Mouse (Mus musculus) embryonic fibroblast, embryonic 13.5 days (primary cell): ENCODE measurements at regions not wholly inside any gene's neighbourhood (a gene's known extent, or its start where the extent isn't known, plus 50 kb on each side); places are given as distances from the start of the nearest gene placed in this dataset.

Source experiments
- H3K27ac ChIP-seq: 2 replicates; pipeline ENCODE4 v1.5.1; 2012; ENCODE audit warnings: low read length, control low read depth, inconsistent platforms; ENCODE audit not compliant: insufficient read depth
- H3K4me1 ChIP-seq: 2 replicates; pipeline ENCODE4 v1.6.1; 2011; ENCODE audit warnings: low read length; ENCODE audit not compliant: control insufficient read depth, insufficient read depth
- H3K4me3 ChIP-seq: 2 replicates; pipeline ENCODE4 v1.5.1; 2011; ENCODE audit warnings: mild to moderate bottlenecking, control low read depth, low read length; ENCODE audit not compliant: insufficient read depth
- CTCF ChIP-seq: IDR thresholded peaks from 2 replicates; pipeline ENCODE4 v1.5.1; 2011; ENCODE audit warnings: mild to moderate bottlenecking, control low read depth, low read length, moderate library complexity, borderline replicate concordance; ENCODE audit not compliant: insufficient read depth
- POLR2A ChIP-seq: IDR thresholded peaks from 2 replicates; pipeline ENCODE4 v1.6.1; 2011; ENCODE audit warnings: low read depth, mild to moderate bottlenecking, control low read depth, low read length, moderate library complexity

- no peak for TF ChIP-seq CTCF
- no peak for TF ChIP-seq POLR2A
- Histone ChIP-seq H3K4me1 (no peaks in the 10 kb centered on the region), H3K4me3 (no peak overlapping the region), H3K27ac (no peak overlapping the region)
Observed at GRCm38 (mm10) chr5:112098469-112099085, 153.7 kb downstream of the Cryba4 start.

- Histone ChIP-seq H3K4me3 (no peak overlapping the region), H3K4me1 (no peaks in the 10 kb centered on the region), H3K27ac (no peak overlapping the region)
- TF ChIP-seq CTCF (no peak), POLR2A (no peak)
Observed at GRCm38 (mm10) chr5:112101739-112102590, 150.4 kb downstream of the Cryba4 start.

GRCm38 (mm10) chr5:112110306-112110969 lies 141.9 kb downstream of the Cryba4 start:
- Histone ChIP-seq H3K27ac (no peak overlapping the region), H3K4me3 (no peak overlapping the region), H3K4me1 (no peaks in the 10 kb centered on the region)
- no peak for TF ChIP-seq POLR2A
- TF ChIP-seq CTCF = no peak

- TF ChIP-seq CTCF (no peak), POLR2A (no peak)
- H3K27ac ChIP-seq = no peak overlapping the region
- no peak overlapping the region for H3K4me3 ChIP-seq
- H3K4me1 ChIP-seq = no peaks in the 10 kb centered on the region
Observed at GRCm38 (mm10) chr5:112120766-112121165, 131.6 kb downstream of the Cryba4 start.

GRCm38 (mm10) chr5:112121554-112121953 lies 130.8 kb downstream of the Cryba4 start:
- TF ChIP-seq POLR2A (no peak), CTCF (no peak)
- Histone ChIP-seq H3K4me3 (no peak overlapping the region), H3K27ac (no peak overlapping the region), H3K4me1 (no peaks in the 10 kb centered on the region)

GRCm38 (mm10) chr5:112122581-112122980 lies 129.7 kb downstream of the Cryba4 start:
- H3K4me1 ChIP-seq = no peaks in the 10 kb centered on the region
- H3K4me3 ChIP-seq = no peak overlapping the region
- no peak overlapping the region for H3K27ac ChIP-seq
- no peak for TF ChIP-seq POLR2A
- TF ChIP-seq CTCF = no peak

- no peak overlapping the region for H3K27ac ChIP-seq
- no peak overlapping the region for H3K4me3 ChIP-seq
- H3K4me1 ChIP-seq = no peaks in the 10 kb centered on the region
- TF ChIP-seq CTCF = no peak
- TF ChIP-seq POLR2A = no peak
Observed at GRCm38 (mm10) chr5:112127171-112127570, 125.1 kb downstream of the Cryba4 start.

GRCm38 (mm10) chr5:112132746-112133145 lies 119.6 kb downstream of the Cryba4 start:
- H3K4me1 ChIP-seq = no peaks in the 10 kb centered on the region
- no peak overlapping the region for H3K4me3 ChIP-seq
- no peak overlapping the region for H3K27ac ChIP-seq
- TF ChIP-seq POLR2A (no peak), CTCF (no peak)

- no peak for TF ChIP-seq CTCF
- TF ChIP-seq POLR2A = no peak
- H3K4me3 ChIP-seq = no peak overlapping the region
- no peak overlapping the region for H3K27ac ChIP-seq
- no peaks in the 10 kb centered on the region for H3K4me1 ChIP-seq
Observed at GRCm38 (mm10) chr5:112133688-112134573, 118.4 kb downstream of the Cryba4 start.

GRCm38 (mm10) chr5:112136646-112137045 lies 115.7 kb downstream of the Cryba4 start:
- Histone ChIP-seq H3K27ac (no peak overlapping the region), H3K4me1 (no peaks in the 10 kb centered on the region), H3K4me3 (no peak overlapping the region)
- TF ChIP-seq CTCF (no peak), POLR2A (no peak)
